Mouse (Mus musculus): ENCODE data around the gene Mctp1. TPM values are rescaled to one million over a fixed set of nuclear protein-coding genes. Genes with fewer than 3 reads are reported as not detected.

Gene Mctp1
- polyA plus RNA-seq (2015; fragmentation: Illumina TruSeq; extraction: RNeasy Lipid Tissue Mini Kit (QIAGEN cat#74804); ENCODE audit: low read depth, low replicate concordance): 38.0 TPM

GRCm38 (mm10) chr13:76383972-76384663 lies at the start of gene Mctp1:
Gene Mctp1, plus strand, starts transcription at chr13:76384535.

Other genes starting within 250 kb of the Mctp1 start
- gene Fam81b, start 79.5 kb upstream of the Mctp1 start, polyA plus RNA-seq (2015; fragmentation: Illumina TruSeq; extraction: RNeasy Lipid Tissue Mini Kit (QIAGEN cat#74804); ENCODE audit: low read depth, low replicate concordance): 0.31 TPM